Mouse (Mus musculus) E14TG2a.4 (cell line): ENCODE measurements around the gene Dnmt1.
A peak's percentile ranks its signal among the peaks of the same experiment; 100 is the strongest.

Source experiments
- H3K27me3 ChIP-seq: 2 replicates; pipeline ENCODE4 v1.6.1; 2014; ENCODE audit warnings: low read length, control low read depth; ENCODE audit not compliant: insufficient read depth
- H3K36me3 ChIP-seq: 2 replicates; pipeline ENCODE4 v1.6.1; 2014; ENCODE audit warnings: low read length, control low read depth; ENCODE audit not compliant: insufficient read depth
- H3K4me1 ChIP-seq: replicated peaks from 2 replicates; pipeline ENCODE4 v1.6.1; 2014; ENCODE audit warnings: low read depth, low read length, control low read depth
- H3K4me3 ChIP-seq: replicated peaks from 2 replicates; pipeline ENCODE4 v1.5.1; 2014; ENCODE audit warnings: mild to moderate bottlenecking, low read length
- H3K9me3 ChIP-seq: 2 replicates; pipeline ENCODE4 v1.6.1; 2014; ENCODE audit warnings: low read length, control low read depth
- CTCF ChIP-seq: conservative IDR thresholded peaks from 2 replicates; pipeline ENCODE4 v1.5.1; 2014; ENCODE audit warnings: low read length
- NANOG ChIP-seq: IDR thresholded peaks from 2 replicates; pipeline ENCODE4 v1.6.1; 2014; ENCODE audit warnings: borderline replicate concordance, low read length, mixed read lengths
- POU5F1 ChIP-seq: IDR thresholded peaks from 2 replicates; pipeline ENCODE4 v1.6.1; 2014; ENCODE audit warnings: low read length, borderline replicate concordance

Dnmt1 gene

GRCm38 (mm10) chr9:20894629-20895028, 65.1 kb downstream of the Dnmt1 start:
- H3K36me3 ChIP-seq = peaks cover 83% of the 10 kb centered on the region
- no peaks in the 10 kb centered on the region for H3K27me3 ChIP-seq
- peaks cover 87% of the 10 kb centered on the region for H3K4me1 ChIP-seq
- TF ChIP-seq NANOG (no peak), CTCF (no peak)
- peak overlapping the region; percentile 26; the same call in 1 of the 2 replicates for H3K4me3 ChIP-seq
- no peaks in the 10 kb centered on the region for H3K9me3 ChIP-seq

- H3K27me3 ChIP-seq = no peaks in the 10 kb centered on the region
- H3K36me3 ChIP-seq = peaks cover 92% of the 10 kb centered on the region
- H3K4me3 ChIP-seq = no peak overlapping the region; the same call in 1 of the 2 replicates
- H3K9me3 ChIP-seq = no peaks in the 10 kb centered on the region
- peaks cover 87% of the 10 kb centered on the region for H3K4me1 ChIP-seq
- TF ChIP-seq NANOG (no peak), CTCF (no peak), POU5F1 (no peak)
Observed at GRCm38 (mm10) chr9:20893590-20894343, 65.9 kb downstream of the Dnmt1 start.

- Histone ChIP-seq H3K4me3 (no peak overlapping the region), H3K9me3 (no peaks in the 10 kb centered on the region), H3K36me3 (peaks cover 94% of the 10 kb centered on the region), H3K4me1 (peaks cover 85% of the 10 kb centered on the region), H3K27me3 (no peaks in the 10 kb centered on the region)
- TF ChIP-seq NANOG = no peak
- TF ChIP-seq CTCF = no peak
- no peak for TF ChIP-seq POU5F1
Observed at GRCm38 (mm10) chr9:20893069-20893468, 66.6 kb downstream of the Dnmt1 start.

GRCm38 (mm10) chr9:20892104-20892653, 67.5 kb downstream of the Dnmt1 start:
- Histone ChIP-seq H3K27me3 (no peaks in the 10 kb centered on the region), H3K9me3 (peaks cover under 1% of the 10 kb centered on the region), H3K4me3 (peak overlapping the region; percentile 100; the same call in 1 of the 2 replicates), H3K36me3 (peaks cover 87% of the 10 kb centered on the region), H3K4me1 (peaks cover 77% of the 10 kb centered on the region)
- no peak for TF ChIP-seq NANOG
- no peak for TF ChIP-seq CTCF
- no peak for TF ChIP-seq POU5F1

GRCm38 (mm10) chr9:20891339-20892103, 68.2 kb downstream of the Dnmt1 start:
- Histone ChIP-seq H3K36me3 (peaks cover 80% of the 10 kb centered on the region), H3K4me3 (peak overlapping the region; percentile 100), H3K4me1 (peaks cover 70% of the 10 kb centered on the region), H3K9me3 (peaks cover 8% of the 10 kb centered on the region), H3K27me3 (no peaks in the 10 kb centered on the region)
- TF ChIP-seq POU5F1 (no peak), NANOG (no peak), CTCF (no peak)

GRCm38 (mm10) chr9:20890411-20890810, 69.3 kb downstream of the Dnmt1 start:
- no peak for TF ChIP-seq NANOG
- no peak for TF ChIP-seq POU5F1
- TF ChIP-seq CTCF = no peak
- peak overlapping the region; percentile 100 for H3K4me3 ChIP-seq
- H3K4me1 ChIP-seq = peaks cover 60% of the 10 kb centered on the region

GRCm38 (mm10) chr9:20889185-20890141, 70.2 kb downstream of the Dnmt1 start:
- H3K36me3 ChIP-seq = peaks cover 60% of the 10 kb centered on the region
- peaks cover 51% of the 10 kb centered on the region for H3K4me1 ChIP-seq
- H3K4me3 ChIP-seq = peak overlapping the region; percentile 100
- peaks cover 24% of the 10 kb centered on the region for H3K9me3 ChIP-seq
- no peaks in the 10 kb centered on the region for H3K27me3 ChIP-seq
- TF ChIP-seq NANOG = no peak
- TF ChIP-seq POU5F1 = no peak
- no peak for TF ChIP-seq CTCF

More at GRCm38 (mm10) chr9:20890411-20890810, 69.3 kb downstream of the Dnmt1 start:
- peaks cover 16% of the 10 kb centered on the region for H3K9me3 ChIP-seq
- peaks cover 69% of the 10 kb centered on the region for H3K36me3 ChIP-seq
- no peaks in the 10 kb centered on the region for H3K27me3 ChIP-seq
